Mouse (Mus musculus): ENCODE measurements around the gene Man2b2.

Man2b2 gene

DNA sequence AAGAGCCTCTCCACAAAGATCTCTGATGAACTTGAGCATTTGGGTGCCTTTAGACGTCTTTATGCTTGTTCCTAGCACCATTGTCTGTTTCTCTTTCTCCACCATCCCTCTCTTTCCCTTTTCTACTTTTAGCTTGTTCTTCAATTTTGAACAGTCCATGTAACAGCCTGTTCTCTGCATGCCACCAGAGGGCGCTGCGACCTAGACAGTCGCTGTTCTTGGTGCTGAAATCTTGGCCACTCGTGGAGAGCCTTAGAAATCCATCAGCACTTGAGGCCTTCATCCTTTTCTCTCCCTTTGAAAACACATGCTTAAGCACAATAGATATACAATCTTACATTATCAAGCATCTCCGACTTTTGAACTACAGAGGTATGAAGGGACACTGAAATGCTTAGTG lies 5.5 kb upstream of the Man2b2 start:
- 5% methylated on average over 6 of the region's 6 CpGs for WGBS

DNA sequence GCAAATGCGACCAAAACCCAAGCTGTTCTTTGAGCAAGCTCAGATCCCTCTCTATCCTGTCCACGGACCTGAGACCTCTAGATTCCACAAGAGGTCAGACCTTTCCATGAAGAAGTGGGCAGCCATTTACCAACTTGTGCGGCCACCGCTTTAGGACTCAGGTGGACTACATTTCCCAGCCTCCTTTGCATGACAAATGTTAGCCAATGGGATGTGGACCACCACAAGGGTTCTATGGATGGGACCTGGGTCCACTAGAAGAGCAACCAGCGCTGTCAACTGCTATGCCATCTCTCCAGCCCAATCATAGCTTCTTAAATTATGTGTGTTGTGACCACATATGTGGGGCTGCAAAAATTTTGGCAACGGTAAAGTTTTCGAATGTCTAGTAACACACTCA lies 819 bp upstream of the Man2b2 start:
- WGBS = 65% methylated on average over 7 of the region's 7 CpGs

DNA sequence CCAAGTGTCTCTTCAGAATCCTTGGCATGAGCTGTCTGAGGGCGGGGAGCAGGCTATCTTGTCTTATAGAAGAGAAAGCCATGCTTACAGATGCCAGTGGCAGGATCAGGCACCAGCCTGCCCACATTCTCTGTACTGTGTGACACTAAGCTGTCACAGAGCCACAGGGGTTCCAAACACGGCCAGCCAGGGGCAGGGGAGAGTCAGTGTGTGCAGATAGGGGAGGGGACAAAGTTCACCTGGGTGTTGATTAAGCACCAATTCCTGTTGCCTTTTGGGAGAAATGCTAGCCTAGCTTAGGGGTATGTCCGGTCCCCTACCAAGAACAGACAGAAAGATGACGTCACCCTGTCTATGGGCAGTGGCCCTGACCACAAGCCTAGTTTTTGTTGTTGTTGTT lies 1.4 kb downstream of the Man2b2 start:
- WGBS = 83% methylated on average over 4 of the region's 4 CpGs

DNA sequence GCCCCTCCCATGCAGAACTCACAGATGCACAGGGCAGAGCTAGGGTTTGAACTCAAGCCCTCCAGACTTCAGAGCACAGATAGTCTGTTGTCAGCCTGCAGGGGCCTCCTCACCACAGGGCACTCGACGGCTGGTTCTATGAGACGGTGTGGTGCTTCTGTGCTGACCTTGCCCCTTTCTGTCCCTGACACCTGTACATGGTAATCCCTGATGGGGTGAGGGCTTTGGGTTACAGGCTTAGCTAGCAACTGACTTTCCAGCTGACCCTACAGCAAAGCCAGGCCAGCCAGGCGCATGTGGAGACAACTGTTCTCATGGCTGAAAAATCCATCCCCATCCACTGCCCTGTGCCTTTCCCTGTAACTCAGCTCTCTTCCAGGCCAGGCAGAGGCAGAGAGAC lies 7.5 kb downstream of the Man2b2 start:
- WGBS = 94% methylated on average over 4 of the region's 4 CpGs

DNA sequence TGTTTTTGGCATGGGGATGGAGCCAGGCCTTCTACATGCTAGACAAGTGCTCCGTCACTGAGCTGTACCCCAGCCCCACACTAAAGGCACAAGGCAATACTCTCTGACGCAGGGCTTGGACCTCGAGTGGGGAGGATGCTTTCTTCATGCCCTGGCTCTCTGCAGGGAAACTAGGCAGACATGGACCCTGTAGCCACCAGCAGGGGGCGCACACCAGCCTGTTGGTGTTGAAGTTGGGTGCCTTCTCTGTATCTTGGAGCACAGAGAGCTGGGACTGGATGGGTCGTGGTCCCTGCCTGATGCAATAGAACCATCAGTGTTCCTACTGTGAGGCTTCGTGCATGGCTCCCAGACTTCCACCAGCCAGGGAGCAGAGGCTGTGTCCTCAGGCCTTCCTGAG lies 10.3 kb downstream of the Man2b2 start:
- WGBS = 52% methylated on average over 6 of the region's 6 CpGs

DNA sequence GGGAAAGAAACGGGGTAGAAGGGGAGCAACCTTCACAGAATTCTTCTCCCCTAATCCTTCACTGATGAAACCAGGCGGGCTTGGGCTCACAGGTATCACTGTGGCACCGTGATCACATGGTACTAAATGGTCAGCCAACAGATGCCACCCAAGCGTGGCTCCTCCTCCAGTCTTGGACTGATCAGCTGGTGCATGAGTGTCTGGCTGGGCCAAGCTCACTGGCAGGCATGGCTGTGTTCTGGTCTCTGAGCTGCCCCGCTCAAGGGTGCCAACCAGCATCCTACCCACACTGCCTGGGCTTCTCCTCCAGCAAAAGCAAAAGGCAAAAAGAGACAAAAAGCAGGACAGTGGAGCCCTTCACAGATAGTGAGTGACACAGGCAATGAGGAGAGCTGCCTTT lies 10.7 kb downstream of the Man2b2 start:
- WGBS = 87% methylated on average over 5 of the region's 5 CpGs

DNA sequence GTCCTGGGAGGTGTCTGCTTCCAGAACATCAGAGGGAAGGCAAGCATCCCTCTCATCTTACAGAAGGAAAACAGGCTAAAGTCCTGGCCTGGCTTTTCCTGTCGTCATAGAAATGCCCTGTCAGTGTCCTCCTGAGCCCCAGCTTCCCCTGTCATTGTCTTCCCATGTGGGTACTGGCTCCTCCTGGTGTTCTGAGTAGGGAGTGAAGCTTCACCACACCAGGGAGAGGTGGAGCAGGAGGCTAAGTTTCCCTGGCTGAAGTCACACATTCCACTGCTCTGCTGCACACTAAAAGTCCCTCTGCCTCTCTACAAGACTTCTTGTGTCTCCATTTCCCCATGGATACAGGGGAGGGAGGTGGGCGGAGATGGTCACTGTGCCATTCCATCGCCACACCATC lies 12.7 kb downstream of the Man2b2 start:
- 78% methylated on average over 3 of the region's 3 CpGs for WGBS

DNA sequence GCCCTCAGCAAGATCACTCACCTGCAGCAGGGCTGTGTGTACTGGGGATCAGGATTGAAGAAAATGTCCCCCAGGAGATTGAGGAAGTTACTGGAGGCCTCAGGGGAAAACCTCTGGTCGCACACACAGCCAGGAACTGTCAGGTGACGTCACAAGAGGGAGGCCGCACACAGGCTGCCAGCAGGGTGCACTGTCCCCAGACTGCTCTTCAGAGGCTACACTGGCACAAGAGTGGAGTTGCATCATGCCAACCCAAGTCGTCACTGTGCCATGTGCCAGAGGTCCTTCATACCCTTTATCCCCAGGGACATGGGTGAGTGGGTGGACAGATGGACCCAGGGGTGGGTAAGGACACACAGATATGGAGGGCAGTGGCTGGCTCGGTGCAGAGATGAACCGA lies 15.9 kb downstream of the Man2b2 start:
- WGBS = 74% methylated on average over 6 of the region's 6 CpGs

DNA sequence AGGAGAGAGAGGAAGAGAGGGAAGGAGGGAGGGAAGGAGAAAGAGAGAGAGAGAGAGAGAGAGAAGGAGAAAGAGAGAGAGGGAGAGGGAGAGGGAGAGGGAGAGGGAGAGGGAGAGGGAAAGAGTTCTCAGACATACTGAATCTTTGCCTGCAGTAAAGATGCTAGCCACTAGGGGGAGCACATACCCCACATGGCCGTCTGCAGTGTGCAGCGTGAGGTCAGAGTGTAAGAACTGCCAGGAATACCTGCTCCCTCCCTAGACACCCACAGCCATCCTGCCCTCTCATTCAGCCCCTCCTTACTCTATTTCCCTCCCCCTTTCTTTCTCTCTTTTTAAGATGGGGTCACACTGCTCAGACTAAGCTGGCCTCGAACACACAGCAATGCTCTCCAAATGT lies 19.0 kb downstream of the Man2b2 start:
- 27% methylated on average over 3 of the region's 3 CpGs for WGBS

DNA sequence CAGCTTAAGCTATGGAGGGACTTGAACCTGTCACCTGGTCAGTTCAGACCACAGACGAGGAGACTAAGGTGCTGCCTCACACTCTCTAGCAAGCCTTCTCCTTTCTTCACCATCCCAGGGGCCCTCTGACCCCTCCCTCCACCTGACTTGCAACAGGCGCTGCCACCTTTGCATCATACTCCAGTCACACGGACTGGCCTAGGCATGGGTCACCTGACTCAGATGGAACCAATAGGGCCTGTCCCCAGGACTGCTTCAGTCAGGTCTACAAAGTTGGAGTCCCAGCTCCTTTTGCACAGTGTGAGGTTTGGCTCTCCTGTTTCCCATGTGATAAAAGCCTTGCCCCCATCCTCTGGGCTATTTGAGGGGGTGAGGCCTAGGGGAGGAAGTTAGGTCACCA lies 19.8 kb downstream of the Man2b2 start:
- 86% methylated on average over 3 of the region's 3 CpGs for WGBS

DNA sequence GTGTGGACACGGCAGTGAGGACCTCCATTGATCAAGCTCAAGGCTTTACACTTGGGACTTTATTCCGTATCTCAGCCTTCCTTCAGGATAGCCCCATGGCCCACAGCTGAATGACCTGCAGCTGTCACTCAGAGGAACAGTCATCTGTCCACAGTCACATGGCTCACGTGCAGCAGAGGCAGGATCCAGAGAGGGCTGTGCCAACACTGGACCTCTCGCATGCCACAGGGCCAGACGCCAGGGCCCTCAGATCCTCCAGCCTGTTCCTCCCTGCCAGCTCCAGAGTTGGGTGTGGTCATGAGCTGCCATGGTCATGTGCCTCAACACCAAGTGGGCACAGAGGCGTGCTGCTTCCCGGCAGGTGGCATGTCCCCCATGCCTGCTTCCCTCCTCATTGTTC lies 21.3 kb downstream of the Man2b2 start:
- 91% methylated on average over 7 of the region's 7 CpGs for WGBS

DNA sequence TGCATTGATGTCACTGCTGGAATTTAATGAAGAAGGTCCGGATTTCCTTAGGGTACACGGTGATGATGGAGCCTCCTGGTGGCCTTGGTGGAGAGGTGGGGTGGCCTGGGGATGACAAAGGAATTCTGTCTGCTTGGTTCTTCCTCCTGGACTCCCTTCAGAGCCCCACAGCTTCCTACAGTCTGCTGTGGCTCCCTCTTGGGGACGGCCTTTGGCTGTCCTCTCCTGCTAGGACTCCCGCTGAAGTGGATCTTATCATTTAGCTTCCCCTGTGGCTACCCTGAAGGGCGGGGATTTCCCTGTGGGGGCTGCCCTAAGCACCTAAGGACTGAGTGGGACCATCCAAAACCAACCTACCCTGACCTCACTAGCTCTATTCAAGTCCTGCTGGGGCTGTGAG lies 23.3 kb downstream of the Man2b2 start:
- 62% methylated on average over 5 of the region's 5 CpGs for WGBS

DNA sequence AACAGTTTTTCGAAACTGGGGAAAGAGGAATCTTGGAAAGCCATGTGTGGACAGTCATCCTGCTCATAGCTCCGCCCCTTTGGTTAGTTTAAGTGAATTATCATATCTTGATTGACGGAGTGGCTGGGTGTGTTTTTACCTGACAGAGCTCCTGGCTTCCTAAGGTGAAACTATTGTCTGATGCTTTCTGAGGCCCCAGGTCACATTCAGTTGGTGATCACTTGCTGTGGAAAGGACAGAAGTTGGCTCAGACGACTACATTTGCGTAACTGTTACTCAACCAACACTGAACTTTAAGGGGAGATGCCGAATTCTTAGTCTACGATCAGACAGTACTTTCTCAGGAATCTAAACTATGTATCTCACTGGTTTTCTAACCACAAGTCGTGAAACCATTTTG lies 33.2 kb downstream of the Man2b2 start:
- WGBS = 63% methylated on average over 8 of the region's 8 CpGs

DNA sequence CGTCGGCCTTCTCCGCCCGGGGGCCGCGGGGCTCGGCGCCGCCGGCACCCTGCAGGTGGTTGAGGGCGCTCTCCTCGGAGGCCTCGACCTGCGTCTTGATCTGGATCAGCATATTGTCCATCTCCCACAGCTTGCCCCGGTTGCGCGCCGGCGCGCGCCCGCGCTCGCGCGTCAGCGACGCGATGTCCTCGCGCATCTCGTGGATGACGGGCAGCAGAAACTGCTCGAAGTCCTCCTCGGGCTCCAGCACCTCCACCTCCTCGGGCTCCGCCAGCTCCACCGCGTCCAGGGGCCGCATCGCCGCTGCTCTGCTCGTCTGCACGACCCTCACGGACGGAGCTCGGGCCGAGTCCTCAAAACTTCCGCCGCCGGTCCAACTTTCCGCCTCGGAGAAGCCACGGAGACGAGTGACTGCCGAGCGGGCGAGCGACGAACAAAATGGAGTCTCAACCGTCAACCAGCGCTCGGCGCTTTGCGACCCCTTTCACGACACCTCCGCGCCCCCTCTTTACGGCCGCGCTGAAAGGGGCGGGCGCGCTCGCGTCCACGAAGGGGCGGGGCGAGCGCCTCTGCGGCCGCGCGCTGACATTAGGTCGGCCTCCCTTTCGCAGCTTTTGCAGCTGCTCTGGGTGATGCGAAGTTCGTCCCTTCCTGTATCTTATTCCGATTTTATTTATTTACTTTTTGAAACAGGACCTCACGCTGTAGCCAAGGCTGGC lies 34.0 kb downstream of the Man2b2 start, which contains the start of gene Mrfap1:
Gene Mrfap1, minus strand, starts transcription at position 477 of the 719 bp plus-strand sequence.
- WGBS = under 1% methylated on average over 90 of the region's 90 CpGs

DNA sequence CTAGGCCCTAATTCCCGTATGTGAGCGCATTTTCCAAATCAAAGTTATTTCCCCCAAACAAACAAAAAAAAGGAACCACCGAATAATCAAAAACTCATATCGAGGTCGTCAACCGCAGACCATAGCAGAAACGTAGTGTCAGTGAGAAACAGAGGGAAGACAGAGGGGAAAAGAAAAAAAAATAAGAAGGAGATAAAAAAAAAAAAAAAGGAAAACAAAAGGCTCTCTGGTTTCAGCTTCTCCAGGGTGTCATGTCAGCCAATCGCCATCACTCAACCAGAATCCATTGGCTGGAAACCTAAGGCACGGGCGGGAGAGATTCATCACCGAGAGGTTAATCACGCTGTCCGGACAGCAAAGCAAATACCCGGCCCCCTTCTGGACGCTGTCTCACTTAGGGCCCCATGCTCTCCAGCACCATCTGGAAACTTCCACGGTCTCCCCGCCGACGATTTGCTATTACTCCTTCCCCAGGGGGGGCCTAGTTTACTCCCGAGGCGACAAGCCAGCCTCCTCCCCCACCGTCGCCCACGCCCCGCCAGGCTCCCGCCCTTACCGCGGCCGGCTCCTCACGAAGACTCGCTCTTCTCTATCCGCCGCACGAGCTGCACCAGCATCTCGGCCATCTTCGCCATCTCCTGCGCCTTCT lies 34.7 kb downstream of the Man2b2 start:
- 2% methylated on average over 35 of the region's 37 CpGs for WGBS

DNA sequence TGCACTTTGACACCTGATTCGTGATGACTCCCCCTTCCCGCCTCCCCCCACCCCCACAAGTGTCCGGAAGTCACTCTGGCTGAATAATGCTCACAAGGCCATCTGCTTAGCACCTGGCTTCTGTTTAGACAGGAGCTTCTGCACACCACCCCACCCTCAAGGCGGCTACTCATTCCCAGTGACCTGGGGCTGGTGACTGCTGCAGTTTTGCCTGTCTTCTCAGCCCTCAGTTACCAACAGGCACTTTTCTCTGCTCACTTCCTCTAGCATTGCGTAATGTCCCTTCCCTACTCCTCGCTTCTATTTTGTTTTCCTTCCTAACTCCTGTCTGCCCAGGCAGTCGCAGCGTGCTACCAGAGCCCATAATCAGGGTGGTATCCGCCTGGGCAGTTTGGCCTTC lies 38.6 kb downstream of the Man2b2 start:
- WGBS = 88% methylated on average over 9 of the region's 9 CpGs

DNA sequence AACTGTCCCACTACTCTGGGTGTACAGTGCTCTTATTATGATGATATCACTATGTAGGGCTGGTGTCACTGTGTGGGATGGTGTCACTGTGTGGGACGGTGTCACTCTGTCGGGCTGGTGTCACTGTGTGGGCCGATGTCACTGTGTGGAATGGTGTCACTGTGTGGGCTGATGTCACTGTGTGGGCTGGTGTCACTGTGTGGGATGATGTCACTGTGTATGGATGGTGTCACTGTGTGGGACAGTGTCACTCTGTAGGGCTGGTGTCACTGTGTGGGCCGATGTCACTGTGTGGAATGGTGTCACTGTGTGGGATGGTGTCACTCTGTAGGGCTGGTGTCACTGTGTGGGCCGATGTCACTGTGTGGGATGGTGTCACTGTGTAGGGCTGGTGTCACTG lies 44.4 kb downstream of the Man2b2 start:
- WGBS = 87% methylated on average over 5 of the region's 5 CpGs

DNA sequence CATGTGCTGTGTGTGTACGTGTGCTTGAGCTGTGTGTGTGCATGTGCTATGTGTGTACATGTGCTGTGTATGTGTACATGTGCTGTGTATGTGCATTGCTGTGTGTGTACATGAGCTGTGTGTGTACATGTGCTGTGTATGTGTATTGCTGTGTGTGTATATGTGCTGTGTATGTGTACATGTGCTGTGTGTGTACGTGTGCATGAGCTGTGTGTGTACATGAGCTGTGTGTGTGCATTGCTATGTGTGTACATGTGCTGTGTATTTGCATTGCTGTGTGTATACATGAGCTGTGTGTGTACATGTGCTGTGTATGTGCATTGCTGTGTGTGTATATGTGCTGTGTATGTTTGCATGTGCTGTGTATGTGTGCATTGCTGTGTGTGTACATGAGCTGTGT lies 50.9 kb downstream of the Man2b2 start:
- 88% methylated on average over 2 of the region's 2 CpGs for whole genome bisulfite sequencing

DNA sequence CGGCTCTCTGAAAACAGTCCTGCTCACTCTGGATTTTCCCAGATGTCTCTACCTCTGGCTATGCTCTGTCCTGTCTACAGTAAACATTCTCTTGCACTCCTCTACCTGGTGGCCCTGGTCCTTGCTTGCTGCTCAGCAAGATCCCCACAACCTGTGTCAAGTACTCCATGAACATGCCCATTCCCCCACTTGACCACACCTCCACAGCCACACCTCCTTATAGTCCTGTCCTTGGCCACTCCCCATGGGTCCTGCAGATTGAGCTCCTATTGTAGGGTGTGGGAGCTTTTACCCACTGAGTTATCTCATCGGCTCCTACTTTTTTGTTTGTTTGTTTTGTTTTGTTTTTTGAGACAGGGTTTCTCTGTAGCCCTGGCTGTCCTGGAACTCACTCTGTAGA lies 51.6 kb downstream of the Man2b2 start:
- WGBS = 88% methylated on average over 1 of the region's 2 CpGs

DNA sequence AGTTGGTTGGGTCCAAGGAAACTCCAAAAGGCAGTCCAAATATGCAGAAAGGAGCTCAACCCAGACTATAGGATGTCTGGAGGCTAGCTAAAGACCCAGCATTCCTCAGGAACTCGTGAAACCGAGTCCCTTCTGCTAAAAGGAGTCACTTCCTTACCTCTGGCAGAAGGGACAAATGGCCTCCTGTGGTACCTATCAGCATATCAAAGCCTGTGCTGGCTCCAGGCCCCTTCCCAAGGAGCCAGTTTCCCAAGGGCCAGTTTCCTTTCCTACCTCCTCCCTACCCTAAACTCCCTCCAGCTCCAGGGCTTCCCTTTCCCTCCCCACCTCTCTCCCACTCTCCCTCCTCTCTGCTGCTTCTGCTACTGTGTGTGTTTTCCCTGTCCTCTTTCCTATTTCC lies 53.3 kb downstream of the Man2b2 start:
- 30% methylated on average over 2 of the region's 2 CpGs for WGBS

DNA sequence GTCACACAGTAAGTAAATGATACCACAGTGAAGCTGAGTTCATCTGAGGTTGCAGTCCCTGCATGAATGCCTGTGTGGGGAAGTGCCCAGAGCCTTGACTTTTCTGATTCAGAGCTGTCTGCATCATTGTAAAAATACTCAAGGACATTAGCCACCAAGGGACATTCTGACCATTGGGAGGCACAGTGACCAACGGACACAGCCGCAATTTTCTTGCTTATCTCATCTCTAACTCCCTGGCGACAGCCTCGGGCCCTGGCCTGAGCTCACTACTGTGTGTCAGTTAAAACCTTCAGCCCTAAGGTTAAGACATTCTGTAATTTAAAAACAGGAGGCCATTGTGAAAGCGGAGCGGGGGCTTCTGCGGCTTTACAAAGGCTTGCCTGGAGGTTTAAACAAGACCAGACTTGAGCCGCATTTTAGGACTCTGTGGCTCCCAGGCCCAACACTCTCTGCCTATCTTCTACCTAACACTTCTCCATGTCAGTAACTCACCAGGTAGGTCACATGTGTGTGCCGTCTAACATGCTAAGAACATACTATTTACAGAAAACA lies 54.4 kb downstream of the Man2b2 start:
- 62% methylated on average over 9 of the region's 9 CpGs for WGBS

DNA sequence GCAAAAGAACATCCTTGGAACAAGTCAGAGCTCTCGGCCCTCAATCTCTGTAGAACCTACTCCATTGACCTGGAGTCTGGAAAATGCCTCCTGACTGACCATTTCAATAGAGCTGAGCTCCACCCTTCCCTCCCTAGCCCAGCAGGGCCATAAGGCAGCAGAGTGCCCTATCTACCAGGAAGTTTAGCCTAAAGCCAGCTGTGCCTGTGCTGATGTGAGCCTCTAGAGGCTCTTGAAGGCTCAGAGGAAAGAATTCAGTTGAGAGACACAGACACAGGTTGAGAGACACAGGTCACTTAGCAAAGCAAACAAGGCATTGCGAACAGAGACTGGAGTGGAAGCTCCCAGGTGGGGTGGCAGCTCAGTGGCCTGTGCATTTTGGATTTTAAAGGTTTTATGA lies 55.1 kb downstream of the Man2b2 start:
- WGBS = 94% methylated on average over 2 of the region's 2 CpGs

DNA sequence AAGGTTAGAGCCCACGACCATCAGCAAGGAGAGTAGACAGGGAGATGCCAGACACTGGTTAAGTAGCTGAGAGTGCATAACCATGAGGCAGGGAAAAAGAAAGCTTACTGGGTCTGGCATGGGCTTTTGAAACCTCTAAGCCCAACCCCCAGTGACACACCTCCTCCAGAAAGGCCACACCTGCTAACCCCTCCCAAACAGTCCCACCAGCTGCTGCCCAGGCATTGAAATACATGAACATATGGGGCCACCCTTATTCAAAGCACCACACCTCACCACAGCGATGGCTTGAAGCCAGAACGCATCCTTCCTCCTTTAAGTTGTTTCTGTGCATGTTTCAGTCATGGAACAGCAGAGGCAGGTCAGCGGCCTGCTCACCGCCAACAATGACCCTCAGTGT lies 57.9 kb downstream of the Man2b2 start:
- WGBS = 82% methylated on average over 5 of the region's 5 CpGs
